Mouse (Mus musculus) lung, embryonic 15.5 days (tissue): ENCODE measurements around the gene Ifnl3. TPM values are rescaled to one million over a fixed set of nuclear protein-coding genes. Genes with fewer than 3 reads are reported as not detected.
"Not testable (repeated sequence)": the region's sequence is repeated elsewhere in the genome, so short reads cannot be mapped to it uniquely, and the experiment has no call there.

Experiments used
- ATAC-seq: fragments of 200-750 bp; cut with Nextera tagmentation; 2 replicates; pipeline ENCODE4 v1.8.0; 2017; ENCODE audit warnings: moderate number of reproducible peaks, borderline replicate concordance; ENCODE audit not compliant: low FRiP score, low TSS enrichment; ENCODE audit errors: extremely low read depth
- H3K27ac ChIP-seq: fragments of 300-500 bp; sonication (generic); 2 replicates; pipeline ENCODE4 v1.5.1; 2015; ENCODE audit warnings: moderate library complexity, mild to moderate bottlenecking, inconsistent platforms
- H3K27me3 ChIP-seq: fragments of 300-500 bp; sonication (generic); 2 replicates; pipeline ENCODE4 v1.6.1; 2015; ENCODE audit warnings: inconsistent platforms
- H3K36me3 ChIP-seq: fragments of 300-500 bp; sonication (generic); 2 replicates; pipeline ENCODE4 v1.6.1; 2015; ENCODE audit warnings: inconsistent platforms
- H3K4me1 ChIP-seq: fragments of 300-500 bp; sonication (generic); 2 replicates; pipeline ENCODE4 v1.6.1; 2015; ENCODE audit warnings: inconsistent platforms
- H3K4me2 ChIP-seq: fragments of 300-500 bp; sonication (generic); 2 replicates; pipeline ENCODE4 v1.6.1; 2015; ENCODE audit warnings: inconsistent platforms, mild to moderate bottlenecking, moderate library complexity
- H3K4me3 ChIP-seq: fragments of 300-500 bp; sonication (generic); 2 replicates; pipeline ENCODE4 v1.5.1; 2015; ENCODE audit warnings: mild to moderate bottlenecking, inconsistent platforms
- H3K9ac ChIP-seq: fragments of 300-500 bp; sonication (generic); 2 replicates; pipeline ENCODE4 v1.6.1; 2015; ENCODE audit warnings: inconsistent platforms
- H3K9me3 ChIP-seq: fragments of 300-500 bp; sonication (generic); 2 replicates; pipeline ENCODE4 v1.6.1; 2016; ENCODE audit warnings: inconsistent platforms
- whole genome bisulfite sequencing: fragments of 180-500 bp; shearing (Covaris S2); methylation state at CpG from one replicate; pipeline ENCODE4 v1.1.7; 2015; 5-methylcytosine and 5-hydroxymethylcytosine counted together
- polyA plus RNA-seq: library from polyadenylated mRNA; unstranded; fragments of >200 nt; fragmentation: Nextera tagmentation; extraction: Ambion mirVana; gene quantifications from 2 replicates; pipeline ENCODE4 v1.2.1, GENCODE M21; 2015

Gene Ifnl3
- polyA plus RNA-seq, 1 experiment from 2014 or later = not detected

GRCm38 (mm10) chr7:28510405-28510974, 12.1 kb upstream of the Ifnl3 start, which contains the start of gene Ifnl2:
Gene Ifnl2 (minus strand): TSS chr7:28510455.
- not testable (repeated sequence) for H3K4me3 ChIP-seq, H3K4me2 ChIP-seq, H3K4me1 ChIP-seq, H3K36me3 ChIP-seq, ATAC-seq, H3K27me3 ChIP-seq, H3K9ac ChIP-seq, H3K27ac ChIP-seq, H3K9me3 ChIP-seq
- WGBS = 48% methylated on average over 8 of the region's 8 CpGs

GRCm38 (mm10) chr7:28511441-28511840, 11.2 kb upstream of the Ifnl3 start:
- no peak overlapping the region for H3K27ac ChIP-seq
- no peaks in the 10 kb centered on the region for H3K9me3 ChIP-seq
- H3K36me3 ChIP-seq = no peaks in the 10 kb centered on the region
- H3K4me3 ChIP-seq = no peak overlapping the region
- no peak overlapping the region for H3K4me2 ChIP-seq
- H3K4me1 ChIP-seq = no peaks in the 10 kb centered on the region
- H3K27me3 ChIP-seq = no peaks in the 10 kb centered on the region
- H3K9ac ChIP-seq = no peak overlapping the region
- WGBS = 68% methylated on average over 8 of the region's 8 CpGs
- no peak for ATAC-seq

GRCm38 (mm10) chr7:28527922-28528719, 5.5 kb downstream of the Ifnl3 start:
- H3K4me3 ChIP-seq = no peak overlapping the region
- no peak overlapping the region for H3K9ac ChIP-seq
- ATAC-seq = peak; percentile 59; the same call in 1 of the 2 replicates
- no peaks in the 10 kb centered on the region for H3K27me3 ChIP-seq
- H3K4me1 ChIP-seq = peaks cover 4% of the 10 kb centered on the region; the same call in 1 of the 2 replicates
- H3K9me3 ChIP-seq = no peaks in the 10 kb centered on the region
- H3K36me3 ChIP-seq = no peaks in the 10 kb centered on the region
- no peak overlapping the region for H3K4me2 ChIP-seq
- 7% methylated on average over 19 of the region's 19 CpGs for WGBS
- no peak overlapping the region for H3K27ac ChIP-seq

- Histone ChIP-seq H3K4me2 (no peak overlapping the region), H3K27ac (no peak overlapping the region), H3K4me3 (no peak overlapping the region), H3K36me3 (no peaks in the 10 kb centered on the region), H3K27me3 (no peaks in the 10 kb centered on the region), H3K4me1 (peaks cover 4% of the 10 kb centered on the region; the same call in 1 of the 2 replicates), H3K9me3 (no peaks in the 10 kb centered on the region), H3K9ac (no peak overlapping the region)
- ATAC-seq = peak; percentile 80; the same call in 1 of the 2 replicates
- whole genome bisulfite sequencing = 49% methylated on average over 8 of the region's 8 CpGs
Measured at GRCm38 (mm10) chr7:28532005-28532404, 9.4 kb downstream of the Ifnl3 start.

GRCm38 (mm10) chr7:28538886-28539285, 16.2 kb downstream of the Ifnl3 start:
- not testable (repeated sequence) for H3K4me3 ChIP-seq, H3K9ac ChIP-seq, ATAC-seq, H3K4me1 ChIP-seq, H3K4me2 ChIP-seq, H3K27ac ChIP-seq, H3K27me3 ChIP-seq, H3K9me3 ChIP-seq, H3K36me3 ChIP-seq
- 83% methylated on average over 6 of the region's 6 CpGs for WGBS

- Histone ChIP-seq H3K27me3 (peaks cover 14% of the 10 kb centered on the region), H3K9me3 (no peaks in the 10 kb centered on the region), H3K4me3 (no peak within 1 kb of the TSS), H3K4me1 (no peaks in the 10 kb centered on the region; the same call in 1 of the 2 replicates), H3K27ac (no peak within 1 kb of the TSS), H3K9ac (no peak within 1 kb of the TSS), H3K36me3 (no peaks in the 10 kb centered on the region), H3K4me2 (no peak within 1 kb of the TSS)
- ATAC-seq = no peak
- 50% methylated on average over 4 of the region's 4 CpGs for WGBS
Measured at GRCm38 (mm10) chr7:28540526-28540925, 17.9 kb downstream of the Ifnl3 start, which contains the start of gene Sycn. Gene Sycn (plus strand): TSS chr7:28540885.

GRCm38 (mm10) chr7:28544051-28544601, 21.5 kb downstream of the Ifnl3 start:
- Histone ChIP-seq H3K4me3 (peak overlapping the region; percentile 19), H3K27me3 (peaks cover 37% of the 10 kb centered on the region), H3K9me3 (no peaks in the 10 kb centered on the region), H3K36me3 (no peaks in the 10 kb centered on the region), H3K27ac (no peak overlapping the region), H3K4me1 (peaks cover 14% of the 10 kb centered on the region), H3K4me2 (peak overlapping the region; percentile 54), H3K9ac (0 out of 2 replicates have a peak overlapping the region, but pooled peaks have one; percentile 7)
- ATAC-seq = no peak
- WGBS = 4% methylated on average over 25 of the region's 27 CpGs

- no peak overlapping the region for H3K9ac ChIP-seq
- no peak overlapping the region for H3K27ac ChIP-seq
- no peaks in the 10 kb centered on the region for H3K9me3 ChIP-seq
- H3K4me3 ChIP-seq = no peak overlapping the region
- 30% methylated on average over 14 of the region's 14 CpGs for WGBS
- H3K4me2 ChIP-seq = no peak overlapping the region
- H3K36me3 ChIP-seq = no peaks in the 10 kb centered on the region
- peak; percentile 12; the same call in 1 of the 2 replicates for ATAC-seq
- peaks cover 14% of the 10 kb centered on the region for H3K4me1 ChIP-seq
- H3K27me3 ChIP-seq = peaks cover 37% of the 10 kb centered on the region
Measured at GRCm38 (mm10) chr7:28545048-28545890, 22.6 kb downstream of the Ifnl3 start.

- 42% methylated on average over 7 of the region's 7 CpGs for WGBS
- Histone ChIP-seq H3K36me3 (no peaks in the 10 kb centered on the region), H3K4me1 (peaks cover 14% of the 10 kb centered on the region), H3K9ac (no peak overlapping the region), H3K9me3 (no peaks in the 10 kb centered on the region), H3K27me3 (peaks cover 37% of the 10 kb centered on the region), H3K4me3 (no peak overlapping the region), H3K4me2 (no peak overlapping the region), H3K27ac (no peak overlapping the region)
- no peak for ATAC-seq
Measured at GRCm38 (mm10) chr7:28545891-28546210, 23.2 kb downstream of the Ifnl3 start.

- peak overlapping the region; percentile 14; the same call in 1 of the 2 replicates for H3K4me3 ChIP-seq
- H3K27ac ChIP-seq = no peak overlapping the region
- H3K27me3 ChIP-seq = peaks cover 37% of the 10 kb centered on the region
- no peak overlapping the region for H3K9ac ChIP-seq
- 1% methylated on average over 22 of the region's 22 CpGs for WGBS
- H3K9me3 ChIP-seq = no peaks in the 10 kb centered on the region
- no peaks in the 10 kb centered on the region for H3K36me3 ChIP-seq
- peak overlapping the region; percentile 44 for H3K4me2 ChIP-seq
- no peak for ATAC-seq
- peaks cover 14% of the 10 kb centered on the region for H3K4me1 ChIP-seq
Measured at GRCm38 (mm10) chr7:28546649-28547048, 24.0 kb downstream of the Ifnl3 start.

- H3K36me3 ChIP-seq = no peaks in the 10 kb centered on the region
- H3K4me2 ChIP-seq = peak within 1 kb of the TSS; percentile 44
- no peak within 1 kb of the TSS for H3K9ac ChIP-seq
- H3K9me3 ChIP-seq = no peaks in the 10 kb centered on the region
- no peak for ATAC-seq
- H3K4me1 ChIP-seq = peaks cover 14% of the 10 kb centered on the region
- H3K27ac ChIP-seq = no peak within 1 kb of the TSS
- peak within 1 kb of the TSS; percentile 14; the same call in 1 of the 2 replicates for H3K4me3 ChIP-seq
- H3K27me3 ChIP-seq = peaks cover 37% of the 10 kb centered on the region
- WGBS = 4% methylated on average over 5 of the region's 5 CpGs
Measured at GRCm38 (mm10) chr7:28547154-28547553, 24.5 kb downstream of the Ifnl3 start, which contains the start of gene Nccrp1. Gene Nccrp1 (minus strand): TSS chr7:28547254.
